Mouse (Mus musculus): Measurements from ENCODE around the gene Ferd3l. TPM values are rescaled to one million over a fixed set of nuclear protein-coding genes. Genes with fewer than 3 reads are reported as not detected.

The Ferd3l gene
- polyA plus RNA-seq, 1 experiment from 2014 or later: not detected

GRCm38 (mm10) chr12:33959846-33960245, 31.6 kb downstream of the Ferd3l start:
- H3K79me2 ChIP-seq (ENCODE audit: inconsistent target): no peaks in the 10 kb centered on the region
- whole genome bisulfite sequencing (ENCODE audit: missing documents): 27% methylated on average over 3 of the region's 3 CpGs
- H3K36me3 ChIP-seq (ENCODE audit: inconsistent target): no peaks in the 10 kb centered on the region
- no peak overlapping the region for H3K4me3 ChIP-seq (ENCODE audit: inconsistent target)
- H3K27ac ChIP-seq: no peak overlapping the region

- Histone ChIP-seq H3K79me2 (ENCODE audit: inconsistent target) (no peaks in the 10 kb centered on the region), H3K36me3 (ENCODE audit: inconsistent target) (no peaks in the 10 kb centered on the region), H3K27ac (no peak overlapping the region), H3K4me3 (ENCODE audit: inconsistent target) (no peak overlapping the region)
- WGBS (ENCODE audit: missing documents): 33% methylated on average over 5 of the region's 5 CpGs
These were observed 32.8 kb downstream of the Ferd3l start for GRCm38 (mm10) chr12:33961013-33961412.

GRCm38 (mm10) chr12:33962118-33962772, 34.0 kb downstream of the Ferd3l start:
- Histone ChIP-seq H3K27ac (no peak overlapping the region), H3K4me3 (ENCODE audit: inconsistent target) (no peak overlapping the region)
- 17% methylated on average over 17 of the region's 17 CpGs for WGBS (ENCODE audit: missing documents)

GRCm38 (mm10) chr12:33962773-33963130, 34.5 kb downstream of the Ferd3l start:
- WGBS (ENCODE audit: missing documents): 16% methylated on average over 9 of the region's 9 CpGs
- Histone ChIP-seq H3K4me3 (ENCODE audit: inconsistent target) (no peak overlapping the region), H3K27ac (no peak overlapping the region)

More at GRCm38 (mm10) chr12:33962118-33962772, 34.0 kb downstream of the Ferd3l start:
- Histone ChIP-seq H3K79me2 (ENCODE audit: inconsistent target) (no peaks in the 10 kb centered on the region), H3K36me3 (ENCODE audit: inconsistent target) (no peaks in the 10 kb centered on the region)

GRCm38 (mm10) chr12:33963671-33964369, 35.6 kb downstream of the Ferd3l start:
- no peaks in the 10 kb centered on the region for H3K36me3 ChIP-seq (ENCODE audit: inconsistent target)
- WGBS (ENCODE audit: missing documents): 15% methylated on average over 15 of the region's 15 CpGs
- H3K27ac ChIP-seq: no peak overlapping the region
- H3K79me2 ChIP-seq (ENCODE audit: inconsistent target): no peaks in the 10 kb centered on the region
- no peak overlapping the region for H3K4me3 ChIP-seq (ENCODE audit: inconsistent target)

More at GRCm38 (mm10) chr12:33962773-33963130, 34.5 kb downstream of the Ferd3l start:
- Histone ChIP-seq H3K36me3 (ENCODE audit: inconsistent target) (no peaks in the 10 kb centered on the region), H3K79me2 (ENCODE audit: inconsistent target) (no peaks in the 10 kb centered on the region)

- Histone ChIP-seq H3K27ac (no peak overlapping the region), H3K79me2 (ENCODE audit: inconsistent target) (no peaks in the 10 kb centered on the region), H3K4me3 (ENCODE audit: inconsistent target) (no peak overlapping the region), H3K36me3 (ENCODE audit: inconsistent target) (no peaks in the 10 kb centered on the region)
- WGBS (ENCODE audit: missing documents): 61% methylated on average over 2 of the region's 2 CpGs
These were observed 36.2 kb downstream of the Ferd3l start for GRCm38 (mm10) chr12:33964427-33964826.

- 14% methylated on average over 5 of the region's 5 CpGs for WGBS (ENCODE audit: missing documents)
- H3K27ac ChIP-seq: no peak overlapping the region
- no peaks in the 10 kb centered on the region for H3K36me3 ChIP-seq (ENCODE audit: inconsistent target)
- H3K4me3 ChIP-seq (ENCODE audit: inconsistent target): no peak overlapping the region
- no peaks in the 10 kb centered on the region for H3K79me2 ChIP-seq (ENCODE audit: inconsistent target)
These were observed 37.6 kb downstream of the Ferd3l start for GRCm38 (mm10) chr12:33965661-33966360.

- WGBS (ENCODE audit: missing documents): 8% methylated on average over 35 of the region's 35 CpGs
- no peak overlapping the region for H3K27ac ChIP-seq
- H3K4me3 ChIP-seq (ENCODE audit: inconsistent target): no peak overlapping the region
- no peaks in the 10 kb centered on the region for H3K36me3 ChIP-seq (ENCODE audit: inconsistent target)
- no peaks in the 10 kb centered on the region for H3K79me2 ChIP-seq (ENCODE audit: inconsistent target)
These were observed 38.5 kb downstream of the Ferd3l start for GRCm38 (mm10) chr12:33966490-33967415.

- 7% methylated on average over 21 of the region's 21 CpGs for WGBS (ENCODE audit: missing documents)
- Histone ChIP-seq H3K79me2 (ENCODE audit: inconsistent target) (no peaks in the 10 kb centered on the region), H3K36me3 (ENCODE audit: inconsistent target) (no peaks in the 10 kb centered on the region), H3K27ac (no peak overlapping the region), H3K4me3 (ENCODE audit: inconsistent target) (no peak overlapping the region)
These were observed 39.3 kb downstream of the Ferd3l start for GRCm38 (mm10) chr12:33967514-33967913.

- Histone ChIP-seq H3K4me3 (ENCODE audit: inconsistent target) (no peak overlapping the region), H3K27ac (no peak overlapping the region), H3K79me2 (ENCODE audit: inconsistent target) (no peaks in the 10 kb centered on the region), H3K36me3 (ENCODE audit: inconsistent target) (no peaks in the 10 kb centered on the region)
- WGBS (ENCODE audit: missing documents): 3% methylated on average over 37 of the region's 37 CpGs
These were observed 40.0 kb downstream of the Ferd3l start for GRCm38 (mm10) chr12:33968041-33968897.

- H3K79me2 ChIP-seq (ENCODE audit: inconsistent target): no peaks in the 10 kb centered on the region
- 24% methylated on average over 4 of the region's 4 CpGs for WGBS (ENCODE audit: missing documents)
These were observed 40.6 kb downstream of the Ferd3l start for GRCm38 (mm10) chr12:33968898-33969178.

More at GRCm38 (mm10) chr12:33968898-33969178, 40.6 kb downstream of the Ferd3l start:
- no peak overlapping the region for H3K27ac ChIP-seq
- no peak overlapping the region for H3K4me3 ChIP-seq (ENCODE audit: inconsistent target)
- H3K36me3 ChIP-seq (ENCODE audit: inconsistent target): no peaks in the 10 kb centered on the region

All from macrophage (primary cell).